Mouse (Mus musculus): ENCODE data around the gene Ddias. TPM values are rescaled to one million over a fixed set of nuclear protein-coding genes. Genes with fewer than 3 reads are reported as not detected.
"Not testable (repeated sequence)": the region's sequence is repeated elsewhere in the genome, so short reads cannot be mapped to it uniquely, and the experiment has no call there.

Ddias gene
- 9.4 and 12.1 TPM in 2 replicates for polyA plus RNA-seq (2015; fragmentation: Nextera tagmentation; extraction: Ambion mirVana)

GRCm38 (mm10) chr7:92874116-92874675 is at the start of gene Ddias, which contains the start of gene Prcp:
Gene Ddias, minus strand, starts transcription at chr7:92874247.
Gene Prcp, plus strand, starts transcription at chr7:92874470.
- Histone ChIP-seq H3K9me3 (no peaks in the 10 kb centered on the region), H3K9ac (peak within 1 kb of the TSS; percentile 68), H3K4me3 (replicated peaks) (peak within 1 kb of the TSS; percentile 64), H3K27ac (peak within 1 kb of the TSS; percentile 98), H3K4me1 (replicated peaks) (no peaks in the 10 kb centered on the region; the same call in 1 of the 2 replicates), H3K27me3 (replicated peaks) (no peaks in the 10 kb centered on the region), H3K4me2 (replicated peaks) (peak within 1 kb of the TSS; percentile 83), H3K36me3 (no peaks in the 10 kb centered on the region)
- under 1% methylated on average over 53 of the region's 53 CpGs for WGBS
- peak; percentile 87 for ATAC-seq

GRCm38 (mm10) chr7:92920857-92921172 is 46.8 kb upstream of the Ddias start:
- H3K36me3 ChIP-seq = no peaks in the 10 kb centered on the region
- no peak for ATAC-seq
- WGBS = 69% methylated on average over 2 of the region's 2 CpGs
- H3K4me1 ChIP-seq (replicated peaks) = no peaks in the 10 kb centered on the region
- no peak overlapping the region for H3K9ac ChIP-seq
- H3K27me3 ChIP-seq (replicated peaks) = no peaks in the 10 kb centered on the region
- no peak overlapping the region for H3K4me2 ChIP-seq (replicated peaks)
- H3K4me3 ChIP-seq (replicated peaks) = no peak overlapping the region
- no peak overlapping the region for H3K27ac ChIP-seq
- H3K9me3 ChIP-seq = no peaks in the 10 kb centered on the region

GRCm38 (mm10) chr7:92920172-92920856 is 46.3 kb upstream of the Ddias start:
- Histone ChIP-seq H3K36me3 (no peaks in the 10 kb centered on the region), H3K4me2 (replicated peaks) (no peak overlapping the region), H3K9ac (no peak overlapping the region), H3K27me3 (replicated peaks) (no peaks in the 10 kb centered on the region), H3K4me1 (replicated peaks) (no peaks in the 10 kb centered on the region), H3K4me3 (replicated peaks) (no peak overlapping the region), H3K27ac (no peak overlapping the region), H3K9me3 (no peaks in the 10 kb centered on the region)
- WGBS = 85% methylated on average over 6 of the region's 6 CpGs
- ATAC-seq = no peak

- not testable (repeated sequence) for H3K4me2 ChIP-seq (replicated peaks); H3K4me1 ChIP-seq (replicated peaks); H3K36me3 ChIP-seq; H3K27ac ChIP-seq; H3K9me3 ChIP-seq; H3K9ac ChIP-seq; H3K4me3 ChIP-seq (replicated peaks); H3K27me3 ChIP-seq (replicated peaks); ATAC-seq
- 51% methylated on average over 7 of the region's 7 CpGs for WGBS
Observed at GRCm38 (mm10) chr7:92904285-92904684, 30.2 kb upstream of the Ddias start.

- H3K4me1 ChIP-seq (replicated peaks) = no peaks in the 10 kb centered on the region
- no peaks in the 10 kb centered on the region for H3K27me3 ChIP-seq (replicated peaks)
- H3K9me3 ChIP-seq = no peaks in the 10 kb centered on the region
- no peak overlapping the region for H3K9ac ChIP-seq
- H3K27ac ChIP-seq = no peak overlapping the region
- 53% methylated on average over 7 of the region's 7 CpGs for WGBS
- H3K4me2 ChIP-seq (replicated peaks) = no peak overlapping the region
- H3K36me3 ChIP-seq = no peaks in the 10 kb centered on the region
- ATAC-seq = peak; percentile 96
- H3K4me3 ChIP-seq (replicated peaks) = no peak overlapping the region
Observed at GRCm38 (mm10) chr7:92903360-92904038, 29.5 kb upstream of the Ddias start.

- peak; percentile 82 for ATAC-seq
- 45% methylated on average over 2 of the region's 2 CpGs for WGBS
- no peaks in the 10 kb centered on the region for H3K4me1 ChIP-seq (replicated peaks)
- H3K9me3 ChIP-seq = no peaks in the 10 kb centered on the region
- H3K9ac ChIP-seq = no peak overlapping the region
- no peak overlapping the region for H3K4me2 ChIP-seq (replicated peaks)
- H3K27ac ChIP-seq = no peak overlapping the region
- H3K36me3 ChIP-seq = no peaks in the 10 kb centered on the region
- no peak overlapping the region for H3K4me3 ChIP-seq (replicated peaks)
- no peaks in the 10 kb centered on the region for H3K27me3 ChIP-seq (replicated peaks)
Observed at GRCm38 (mm10) chr7:92897021-92897420, 23.0 kb upstream of the Ddias start.

- Histone ChIP-seq H3K27ac (no peak overlapping the region), H3K36me3 (no peaks in the 10 kb centered on the region), H3K9ac (no peak overlapping the region), H3K9me3 (no peaks in the 10 kb centered on the region), H3K27me3 (replicated peaks) (no peaks in the 10 kb centered on the region), H3K4me2 (replicated peaks) (no peak overlapping the region), H3K4me3 (replicated peaks) (no peak overlapping the region), H3K4me1 (replicated peaks) (no peaks in the 10 kb centered on the region)
- ATAC-seq = no peak
- 75% methylated on average over 5 of the region's 5 CpGs for WGBS
Observed at GRCm38 (mm10) chr7:92896036-92896435, 22.0 kb upstream of the Ddias start.

GRCm38 (mm10) chr7:92893478-92893877 is 19.4 kb upstream of the Ddias start:
- Histone ChIP-seq H3K4me3 (replicated peaks) (no peak overlapping the region), H3K9me3 (no peaks in the 10 kb centered on the region), H3K9ac (no peak overlapping the region), H3K4me1 (replicated peaks) (no peaks in the 10 kb centered on the region), H3K36me3 (no peaks in the 10 kb centered on the region), H3K4me2 (replicated peaks) (no peak overlapping the region), H3K27me3 (replicated peaks) (no peaks in the 10 kb centered on the region), H3K27ac (no peak overlapping the region)
- WGBS = 56% methylated on average over 3 of the region's 3 CpGs
- ATAC-seq = no peak

- Histone ChIP-seq H3K9me3 (no peaks in the 10 kb centered on the region), H3K27me3 (replicated peaks) (no peaks in the 10 kb centered on the region), H3K36me3 (no peaks in the 10 kb centered on the region), H3K9ac (no peak overlapping the region), H3K4me2 (replicated peaks) (no peak overlapping the region), H3K4me1 (replicated peaks) (no peaks in the 10 kb centered on the region), H3K27ac (no peak overlapping the region), H3K4me3 (replicated peaks) (no peak overlapping the region)
- 25% methylated on average over 4 of the region's 4 CpGs for WGBS
- no peak for ATAC-seq
Observed at GRCm38 (mm10) chr7:92890618-92891230, 16.7 kb upstream of the Ddias start.

- no peak for ATAC-seq
- H3K27ac ChIP-seq = no peak overlapping the region
- no peaks in the 10 kb centered on the region for H3K36me3 ChIP-seq
- H3K4me1 ChIP-seq (replicated peaks) = no peaks in the 10 kb centered on the region
- H3K9me3 ChIP-seq = no peaks in the 10 kb centered on the region
- H3K4me2 ChIP-seq (replicated peaks) = no peak overlapping the region
- no peak overlapping the region for H3K9ac ChIP-seq
- no peaks in the 10 kb centered on the region for H3K27me3 ChIP-seq (replicated peaks)
- no peak overlapping the region for H3K4me3 ChIP-seq (replicated peaks)
- 52% methylated on average over 1 of the region's 1 CpGs for WGBS
Observed at GRCm38 (mm10) chr7:92890211-92890610, 16.2 kb upstream of the Ddias start.

GRCm38 (mm10) chr7:92887230-92887629 is 13.2 kb upstream of the Ddias start:
- Histone ChIP-seq H3K27ac (no peak overlapping the region), H3K4me3 (replicated peaks) (no peak overlapping the region), H3K9me3 (no peaks in the 10 kb centered on the region), H3K4me1 (replicated peaks) (no peaks in the 10 kb centered on the region), H3K36me3 (no peaks in the 10 kb centered on the region), H3K9ac (no peak overlapping the region), H3K4me2 (replicated peaks) (no peak overlapping the region), H3K27me3 (replicated peaks) (no peaks in the 10 kb centered on the region)
- no peak for ATAC-seq
- 91% methylated on average over 5 of the region's 5 CpGs for WGBS

- no peaks in the 10 kb centered on the region for H3K36me3 ChIP-seq
Observed at GRCm38 (mm10) chr7:92886801-92887200, 12.8 kb upstream of the Ddias start.

More at GRCm38 (mm10) chr7:92886801-92887200, 12.8 kb upstream of the Ddias start:
- Histone ChIP-seq H3K27ac (no peak overlapping the region), H3K9ac (no peak overlapping the region), H3K27me3 (replicated peaks) (no peaks in the 10 kb centered on the region), H3K4me1 (replicated peaks) (no peaks in the 10 kb centered on the region), H3K4me3 (replicated peaks) (no peak overlapping the region), H3K9me3 (no peaks in the 10 kb centered on the region), H3K4me2 (replicated peaks) (no peak overlapping the region)
- ATAC-seq = peak; percentile 50; the same call in 1 of the 2 replicates
- WGBS = 87% methylated on average over 7 of the region's 7 CpGs
